Mouse (Mus musculus): Measurements from ENCODE around the gene Setx. TPM values are rescaled to one million over a fixed set of nuclear protein-coding genes. Genes with fewer than 3 reads are reported as not detected.
"Not testable (repeated sequence)": the region's sequence is repeated elsewhere in the genome, so short reads cannot be mapped to it uniquely, and the experiment has no call there.

Gene Setx
- polyA plus RNA-seq, 1 experiment from 2014 or later: 5.7 TPM

DNA sequence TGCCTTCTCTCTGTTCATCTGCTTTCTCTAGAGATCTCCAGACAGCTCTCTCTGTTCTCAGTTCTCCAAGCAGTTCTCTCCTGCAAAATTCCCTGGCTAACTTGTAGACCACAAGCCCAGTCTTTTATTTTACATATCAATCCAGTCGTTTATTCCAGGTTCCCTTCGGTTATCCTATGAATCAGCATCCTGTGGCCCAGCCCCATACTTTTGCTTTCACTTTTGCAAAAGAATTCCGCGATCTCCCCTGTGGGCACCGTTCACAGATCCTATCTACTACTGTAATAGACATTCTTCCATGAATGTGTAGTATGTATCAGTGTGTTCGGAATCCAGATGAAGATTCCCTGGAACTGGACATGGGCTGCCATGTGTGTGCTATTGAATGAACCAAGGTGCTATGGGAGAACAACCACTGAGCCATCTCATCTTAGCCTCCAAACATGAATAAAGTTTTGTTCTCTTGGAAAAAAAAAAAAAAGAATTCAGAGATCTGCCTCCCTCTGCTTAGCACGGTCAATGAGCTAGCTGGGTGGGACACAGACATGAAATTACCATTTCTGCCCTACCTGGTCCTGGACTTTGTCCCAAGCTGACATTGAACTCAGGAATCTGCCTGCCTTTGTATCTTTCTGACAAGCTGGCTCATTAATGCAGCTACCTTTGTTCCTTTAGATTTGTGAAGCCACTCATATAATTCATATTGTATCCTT is 23.0 kb upstream of the Setx start:
- H3K36me3 ChIP-seq (ENCODE audit: insufficient read depth, low read length): no peaks in the 10 kb centered on the region
- H3K4me1 ChIP-seq (ENCODE audit: insufficient read depth, low read depth, low read length): no peaks in the 10 kb centered on the region
- H3K4me2 ChIP-seq (replicated peaks; ENCODE audit: low read depth, low read length): peak overlapping the region; percentile 47
- no peaks in the 10 kb centered on the region for H3K9me3 ChIP-seq (ENCODE audit: low read length)
- peak overlapping the region; percentile 14 for H3K4me3 ChIP-seq (ENCODE audit: low read depth, low read length)
- no peaks in the 10 kb centered on the region for H3K27me3 ChIP-seq (replicated peaks; ENCODE audit: insufficient read depth, low read length)
- DNase-seq (ENCODE audit: low spot score) (peak; percentile 39), ATAC-seq (no peak)
- WGBS: 52% methylated on average over 7 of the region's 7 CpGs
- TF ChIP-seq CTCF (IDR thresholded peaks at IDR 0.05): no peak
- no peak for TF ChIP-seq EP300 (IDR thresholded peaks at IDR 0.05)
- no peak overlapping the region for H3K27ac ChIP-seq (ENCODE audit: low read length)
- no peak overlapping the region for H3K9ac ChIP-seq (replicated peaks; ENCODE audit: low read depth)

DNA sequence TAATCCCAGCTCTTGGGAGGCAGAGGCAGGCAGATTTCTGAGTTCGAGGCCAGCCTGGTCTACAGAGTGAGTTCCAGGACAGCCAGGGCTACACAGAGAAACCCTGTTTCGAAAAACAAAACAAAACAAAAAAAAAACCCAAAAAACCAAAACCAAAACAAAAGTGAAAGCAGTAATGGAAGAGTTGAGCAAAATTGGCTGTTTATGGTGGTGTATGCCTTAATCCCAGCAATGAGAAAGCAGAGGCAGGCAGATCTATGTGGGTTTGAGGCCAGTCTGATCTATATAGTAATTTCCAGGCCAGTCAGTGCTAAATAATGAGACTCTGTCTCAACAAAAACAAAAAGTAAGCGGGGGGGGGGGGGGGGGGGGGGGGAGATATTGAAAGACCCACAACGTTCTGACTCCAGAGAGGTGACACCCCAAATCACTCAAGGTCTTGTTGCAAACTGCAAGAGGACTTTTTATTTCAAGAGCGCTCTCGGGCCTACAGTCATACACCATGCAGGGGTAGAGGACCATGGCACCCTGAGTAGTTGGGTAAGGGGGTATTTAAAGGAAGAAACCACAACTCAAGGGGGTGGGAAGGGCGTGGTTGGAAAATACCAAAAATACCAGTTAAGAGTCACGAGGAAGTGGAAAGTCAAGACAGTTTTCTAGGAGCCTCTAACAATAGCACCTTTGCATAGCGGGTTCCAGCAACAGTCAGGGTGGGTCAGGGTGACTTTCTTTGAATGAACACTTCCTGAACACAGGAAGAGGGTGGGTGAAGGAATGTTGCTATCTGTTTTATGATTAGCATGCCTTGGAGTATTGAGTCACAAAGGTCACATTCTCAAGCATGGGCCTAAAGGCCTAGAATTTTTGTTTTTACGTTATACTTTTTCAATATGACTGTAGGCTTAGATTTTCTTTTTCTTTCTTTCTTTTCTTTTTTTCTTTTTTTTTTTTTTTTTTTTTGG is 21.3 kb upstream of the Setx start:
- not testable (repeated sequence) for H3K4me2 ChIP-seq (replicated peaks; ENCODE audit: low read depth, low read length); DNase-seq (ENCODE audit: low spot score); H3K36me3 ChIP-seq (ENCODE audit: insufficient read depth, low read length); H3K27me3 ChIP-seq (replicated peaks; ENCODE audit: insufficient read depth, low read length); H3K9me3 ChIP-seq (ENCODE audit: low read length); ATAC-seq; H3K27ac ChIP-seq (ENCODE audit: low read length); H3K4me3 ChIP-seq (ENCODE audit: low read depth, low read length); H3K4me1 ChIP-seq (ENCODE audit: insufficient read depth, low read depth, low read length); H3K9ac ChIP-seq (replicated peaks; ENCODE audit: low read depth)
- WGBS: 75% methylated on average over 9 of the region's 10 CpGs

DNA sequence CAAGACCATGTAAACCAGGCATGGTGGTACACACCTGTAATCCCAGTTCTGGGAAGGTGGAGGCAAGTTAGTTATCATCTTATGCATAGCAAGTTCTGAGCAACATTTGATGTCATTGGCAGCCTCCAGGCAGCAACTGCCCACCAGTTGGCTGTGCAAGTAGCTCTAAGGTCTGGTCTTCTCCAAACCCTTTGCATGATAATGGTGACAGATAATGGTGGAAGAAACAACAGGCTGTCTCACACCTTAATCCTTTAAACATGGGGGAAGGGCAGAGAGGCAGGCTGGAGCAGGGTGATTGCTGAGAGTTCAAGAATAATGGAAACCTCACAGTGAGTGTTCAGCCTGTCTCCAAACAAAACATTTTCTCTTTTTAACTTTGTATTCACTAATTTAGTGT is 3.0 kb upstream of the Setx start:
- Histone ChIP-seq H3K36me3 (ENCODE audit: insufficient read depth, low read length) (no peaks in the 10 kb centered on the region), H3K27me3 (replicated peaks; ENCODE audit: insufficient read depth, low read length) (no peaks in the 10 kb centered on the region), H3K4me1 (ENCODE audit: insufficient read depth, low read depth, low read length) (0 out of 2 replicates have a peak, but pooled peaks cover under 1% of the 10 kb centered on the region), H3K4me2 (replicated peaks; ENCODE audit: low read depth, low read length) (no peak overlapping the region), H3K9me3 (ENCODE audit: low read length) (no peaks in the 10 kb centered on the region), H3K4me3 (ENCODE audit: low read depth, low read length) (no peak overlapping the region), H3K9ac (replicated peaks; ENCODE audit: low read depth) (no peak overlapping the region), H3K27ac (ENCODE audit: low read length) (no peak overlapping the region)
- ATAC-seq (no peak), DNase-seq (ENCODE audit: low spot score) (no peak)
- no peak for TF ChIP-seq EP300 (IDR thresholded peaks at IDR 0.05)

DNA sequence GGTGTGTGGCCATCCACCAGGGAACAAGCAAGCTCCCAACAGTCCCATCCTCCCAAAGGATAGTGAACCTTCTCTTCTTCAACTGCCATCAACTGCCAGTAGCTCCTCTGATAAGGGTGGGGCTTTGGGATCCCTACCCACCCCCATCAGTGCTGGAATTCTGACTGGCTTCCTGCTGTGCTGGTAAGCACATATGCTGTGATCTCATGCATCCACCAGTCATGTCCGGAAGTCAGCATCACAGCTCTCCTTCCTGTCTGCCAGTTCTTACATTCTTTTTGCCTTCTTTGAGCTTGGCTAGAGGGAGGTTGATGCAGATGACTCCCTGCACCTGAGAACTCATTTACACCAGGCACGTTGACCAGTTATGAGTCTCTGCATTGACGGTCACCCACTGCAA is 1.5 kb upstream of the Setx start:
- no peak overlapping the region for H3K4me3 ChIP-seq (ENCODE audit: low read depth, low read length)
- H3K4me1 ChIP-seq (ENCODE audit: insufficient read depth, low read depth, low read length): peaks cover 8% of the 10 kb centered on the region; the same call in 1 of the 2 replicates
- TF ChIP-seq EP300 (IDR thresholded peaks at IDR 0.05): no peak
- TF ChIP-seq CTCF (IDR thresholded peaks at IDR 0.05): no peak
- ATAC-seq: no peak
- no peak overlapping the region for H3K9ac ChIP-seq (replicated peaks; ENCODE audit: low read depth)
- no peaks in the 10 kb centered on the region for H3K9me3 ChIP-seq (ENCODE audit: low read length)
- no peak overlapping the region for H3K27ac ChIP-seq (ENCODE audit: low read length)
- H3K36me3 ChIP-seq (ENCODE audit: insufficient read depth, low read length): no peaks in the 10 kb centered on the region
- 48% methylated on average over 3 of the region's 3 CpGs for WGBS
- H3K4me2 ChIP-seq (replicated peaks; ENCODE audit: low read depth, low read length): no peak overlapping the region
- H3K27me3 ChIP-seq (replicated peaks; ENCODE audit: insufficient read depth, low read length): no peaks in the 10 kb centered on the region
- peak; percentile 46 for DNase-seq (ENCODE audit: low spot score)

DNA sequence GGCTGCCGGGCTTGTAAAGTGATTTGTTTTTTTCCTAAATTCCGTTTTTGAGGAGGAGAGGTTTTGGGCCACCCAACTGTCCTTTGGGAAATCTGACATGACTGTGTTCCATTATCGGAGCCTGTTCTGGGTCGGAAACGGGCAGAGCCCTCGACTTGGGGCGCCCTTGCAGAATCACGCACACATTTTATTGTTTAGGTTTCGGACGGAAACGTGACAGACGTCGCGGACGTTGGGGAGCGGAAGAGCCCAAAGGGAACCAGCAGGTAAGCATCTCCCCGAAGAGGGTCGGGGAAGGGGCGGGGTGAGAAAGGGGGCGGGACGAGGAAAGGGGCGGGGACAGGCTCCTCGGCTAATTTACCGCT is 572 bp downstream of the Setx start:
- peak overlapping the region; percentile 96; the same call in 1 of the 2 replicates for H3K27ac ChIP-seq (ENCODE audit: low read length)
- DNase-seq (ENCODE audit: low spot score) (no peak), ATAC-seq (no peak)
- H3K9me3 ChIP-seq (ENCODE audit: low read length): no peaks in the 10 kb centered on the region
- H3K9ac ChIP-seq (replicated peaks; ENCODE audit: low read depth): 0 out of 2 replicates have a peak overlapping the region, but pooled peaks have one; percentile 2
- peak overlapping the region; percentile 70 for H3K4me2 ChIP-seq (replicated peaks; ENCODE audit: low read depth, low read length)
- no peaks in the 10 kb centered on the region for H3K36me3 ChIP-seq (ENCODE audit: insufficient read depth, low read length)
- TF ChIP-seq EP300 (IDR thresholded peaks at IDR 0.05) (no peak), CTCF (IDR thresholded peaks at IDR 0.05) (no peak)
- peaks cover 8% of the 10 kb centered on the region; the same call in 1 of the 2 replicates for H3K4me1 ChIP-seq (ENCODE audit: insufficient read depth, low read depth, low read length)
- H3K4me3 ChIP-seq (ENCODE audit: low read depth, low read length): peak overlapping the region; percentile 79
- under 1% methylated on average over 22 of the region's 24 CpGs for WGBS
- H3K27me3 ChIP-seq (replicated peaks; ENCODE audit: insufficient read depth, low read length): no peaks in the 10 kb centered on the region

DNA sequence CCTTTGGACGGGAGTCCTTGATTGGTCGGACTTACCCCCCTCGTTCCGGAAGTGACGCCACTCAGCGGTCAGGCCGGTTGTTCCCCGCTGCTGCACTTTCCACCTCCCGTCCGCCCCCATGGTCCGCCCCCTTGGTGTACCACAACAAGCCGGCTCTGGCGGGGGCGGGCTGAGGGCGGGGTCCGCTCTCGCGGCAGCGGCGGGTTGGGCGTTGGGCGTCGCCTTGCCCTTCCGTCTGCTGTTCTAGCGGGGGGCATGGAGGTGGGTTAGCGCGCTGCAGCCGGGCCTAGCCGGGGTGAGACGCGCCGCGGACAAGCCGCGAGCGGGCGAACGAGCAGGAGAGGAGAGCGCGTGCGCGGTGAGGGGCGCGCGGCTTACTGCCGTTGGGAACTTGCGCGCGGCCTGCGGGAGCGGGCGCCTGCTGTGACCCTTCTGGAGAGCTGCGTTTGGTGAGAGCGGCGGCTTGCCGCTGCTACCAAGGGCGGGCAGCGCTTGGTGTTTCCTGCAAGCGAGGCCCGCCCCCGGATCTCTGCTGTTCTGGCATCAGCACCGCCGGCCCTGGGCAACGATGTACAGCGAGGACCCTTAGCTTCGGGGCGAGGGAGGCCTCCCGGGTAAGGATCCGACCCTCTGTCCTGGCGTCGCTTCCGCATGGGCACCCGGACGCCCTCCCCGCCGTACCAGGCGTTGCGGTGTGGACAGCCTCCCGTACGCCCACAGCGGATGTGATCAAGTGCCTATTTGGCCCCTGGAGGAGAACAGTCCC is 1.1 kb downstream of the Setx start:
- Histone ChIP-seq H3K27ac (ENCODE audit: low read length) (peak overlapping the region; percentile 96), H3K4me1 (ENCODE audit: insufficient read depth, low read depth, low read length) (peaks cover 8% of the 10 kb centered on the region; the same call in 1 of the 2 replicates), H3K9me3 (ENCODE audit: low read length) (no peaks in the 10 kb centered on the region), H3K4me2 (replicated peaks; ENCODE audit: low read depth, low read length) (peak overlapping the region; percentile 70), H3K9ac (replicated peaks; ENCODE audit: low read depth) (peak overlapping the region; percentile 71), H3K4me3 (ENCODE audit: low read depth, low read length) (peak overlapping the region; percentile 79), H3K36me3 (ENCODE audit: insufficient read depth, low read length) (no peaks in the 10 kb centered on the region), H3K27me3 (replicated peaks; ENCODE audit: insufficient read depth, low read length) (no peaks in the 10 kb centered on the region)
- TF ChIP-seq CTCF (IDR thresholded peaks at IDR 0.05) (peak; percentile 22; the same call in 1 of the 2 replicates), EP300 (IDR thresholded peaks at IDR 0.05) (0 out of 2 replicates have a peak, but pooled peaks have one; percentile 32)
- 1% methylated on average over 74 of the region's 81 CpGs for WGBS
- DNase-seq (ENCODE audit: low spot score) (peak; percentile 99), ATAC-seq (peak; percentile 98)
